ENCODE assay signal across 10 mouse cellular contexts in the genomic region with DNA sequence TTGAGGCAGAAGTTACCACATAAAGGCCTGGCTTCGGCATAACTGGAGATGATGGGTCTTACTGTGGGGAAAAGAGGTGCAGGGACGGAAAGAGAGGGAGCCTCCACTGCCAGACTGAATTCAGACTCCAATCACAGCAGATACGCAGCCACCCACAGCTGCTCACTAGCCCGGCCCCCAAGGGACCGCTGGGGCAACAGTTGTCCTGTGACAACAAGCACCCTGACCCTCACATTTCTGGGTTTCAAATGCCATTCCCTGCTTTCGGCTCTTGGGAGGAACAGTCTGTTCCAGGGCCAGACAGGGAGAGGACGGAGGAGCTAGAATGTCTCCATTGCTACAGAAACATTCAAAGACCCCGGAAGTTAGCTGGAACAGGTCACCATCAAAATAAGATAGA.
DNase-seq lines count a peak whose midpoint lies in the region; ATAC-seq lines count a peak whose summit lies in the region.
"Had no signal": no experiment of that assay in that cellular context is flagged by ENCODE, and none has a peak within 500 bp of the region (broad histone marks: within the 10 kb centered on the region; RNA-seq: fewer than 3 reads in every experiment).

No protein-coding gene starts in this region.

- peak; percentile 46 for DNase-seq in adrenal gland, postnatal 14 days
- DNase-seq in adrenal gland, adult 8-10 months, result no peak
- DNase-seq in liver, result no peak
- DNase-seq in lung, adult 18-20 months, result peak; percentile 41 to 65
- peak; percentile 61 for DNase-seq in testis, postnatal 10 days (ENCODE audit: low spot score)
- no peak for DNase-seq in right cerebral cortex, postnatal 25 days
- no peak for DNase-seq in urinary bladder, adult 2 months (ENCODE audit: low spot score)
- DNase-seq: cerebellum, postnatal 36 days; gastrocnemius, postnatal 36 days had no signal

- H3K9ac ChIP-seq in liver, embryonic 16.5 days (ENCODE audit: low read depth, low read length), result no peak overlapping the region

- no peaks in the 10 kb centered on the region for H3K27me3 ChIP-seq in liver, embryonic 16.5 days (ENCODE audit: control insufficient read depth, insufficient read depth, low read depth, low read length)

- no peak overlapping the region for H3K4me2 ChIP-seq in liver, embryonic 16.5 days (ENCODE audit: low read depth, low read length)

- H3K4me1 ChIP-seq in liver, embryonic 16.5 days (ENCODE audit: control insufficient read depth, low read depth, low read length), result peaks cover 3% of the 10 kb centered on the region; the same call in 1 of the 2 replicates

- WGBS in liver, embryonic 16.5 days (ENCODE audit: insufficient replicate concordance), result 52% methylated on average over 8 of the region's 8 CpGs

- H3K36me3 ChIP-seq in liver, embryonic 16.5 days (ENCODE audit: control insufficient read depth, insufficient read depth), result no peaks in the 10 kb centered on the region

- no peak overlapping the region for H3K4me3 ChIP-seq in liver, embryonic 16.5 days (ENCODE audit: low read depth, low read length)

- H3K27ac ChIP-seq in liver, embryonic 16.5 days (ENCODE audit: low read length), result no peak overlapping the region

- H3K9me3 ChIP-seq in liver, embryonic 16.5 days (replicated peaks; ENCODE audit: control insufficient read depth, low read length), result peaks cover 2% of the 10 kb centered on the region; the same call in 1 of the 2 replicates

- ATAC-seq in liver, embryonic 16.5 days (ENCODE audit: low read depth), result peak; percentile 33; the same call in 1 of the 2 replicates

Comparison
In these comparisons a context has a peak if more than half of its experiments do, and no peak if none do; other contexts are left out.
1. DNase-seq: peak in adrenal gland, postnatal 14 days (single experiment), lung, adult 18-20 months (2 of 2) and testis, postnatal 10 days (single experiment); none in adrenal gland, adult 8-10 months (single experiment), liver (single experiment), right cerebral cortex, postnatal 25 days (single experiment) and urinary bladder, adult 2 months (single experiment).